In genomic region chr14:39473771-39474211, GRCm38 (mm10) we compare ENCODE assay signal across 9 mouse cellular contexts. TPM values are rescaled to one million over a fixed set of nuclear protein-coding genes. Genes with fewer than 3 reads are reported as not detected.
DNase-seq lines count a peak whose midpoint lies in the region; ATAC-seq and TF ChIP-seq lines count a peak whose summit lies in the region.
"Had no signal": no experiment of that assay in that cellular context is flagged by ENCODE, and none has a peak within 500 bp of the region (broad histone marks: within the 10 kb centered on the region; RNA-seq: fewer than 3 reads in every experiment).

No protein-coding gene starts in this region.

- intact Hi-C loops in heart, postnatal 25 days (cut with DNase I) = no loop called here
- intact Hi-C loops in gastrocnemius, adult 2 months (cut with DNase I) = no loop called here

- ATAC-seq in heart, embryonic 14.5 days (ENCODE audit: insufficient number of reproducible peaks, insufficient read depth, low FRiP score, low read depth) = no peak

- 3% methylated on average over 27 of the region's 27 CpGs for WGBS in heart, embryonic 14.5 days
- 2% methylated on average over 27 of the region's 27 CpGs for WGBS in hindbrain, embryonic 10.5 days
- WGBS in limb, embryonic 10.5 days = 1% methylated on average over 27 of the region's 27 CpGs

- H3K27me3 ChIP-seq in heart, embryonic 14.5 days (ENCODE audit: control insufficient read depth, insufficient read depth, low read length) = peaks cover 74% of the 10 kb centered on the region
- peaks cover 64% of the 10 kb centered on the region for H3K27me3 ChIP-seq in hindbrain, embryonic 10.5 days (ENCODE audit: insufficient read depth, poor library complexity, severe bottlenecking)
- H3K27me3 ChIP-seq in limb, embryonic 10.5 days (ENCODE audit: low read depth, poor library complexity, severe bottlenecking) = peaks cover 78% of the 10 kb centered on the region
- H3K27me3 ChIP-seq: CH12.LX had no signal

- H3K36me3 ChIP-seq in heart, embryonic 14.5 days (ENCODE audit: control insufficient read depth, insufficient read depth, low read length) = no peaks in the 10 kb centered on the region
- no peaks in the 10 kb centered on the region for H3K36me3 ChIP-seq in hindbrain, embryonic 10.5 days
- H3K36me3 ChIP-seq in limb, embryonic 10.5 days = no peaks in the 10 kb centered on the region

- H3K4me3 ChIP-seq in heart, embryonic 14.5 days (ENCODE audit: control insufficient read depth in 1 of 2, insufficient read depth in 1 of 2, low read depth in 1 of 2, low read length in 2 of 2) = peak overlapping the region; percentile 23 to 46; a peak in 3 of 4 replicates
- H3K4me3 ChIP-seq in hindbrain, embryonic 10.5 days = peak overlapping the region; percentile 66
- H3K4me3 ChIP-seq in limb, embryonic 10.5 days = peak overlapping the region; percentile 54
- no peak overlapping the region for H3K4me3 ChIP-seq in gastrocnemius, adult 2 months

- H3K9ac ChIP-seq in heart, embryonic 14.5 days (ENCODE audit: low read length) = no peak overlapping the region

- peaks cover 0 to 7% of the 10 kb centered on the region in 2 experiments; a peak in 1 of 4 replicates for H3K4me1 ChIP-seq in heart, embryonic 14.5 days (ENCODE audit: control insufficient read depth in 2 of 2, insufficient read depth in 2 of 2, low read length in 2 of 2)
- H3K4me1 ChIP-seq in hindbrain, embryonic 10.5 days (replicated peaks) = peaks cover 24% of the 10 kb centered on the region
- H3K4me1 ChIP-seq in limb, embryonic 10.5 days = peaks cover 19% of the 10 kb centered on the region

- peak overlapping the region; percentile 81 for H3K4me2 ChIP-seq in heart, embryonic 14.5 days (ENCODE audit: low read length)

- H3K27ac ChIP-seq in heart, embryonic 14.5 days (replicated peaks in 1 of 2; ENCODE audit: control insufficient read depth in 1 of 2, insufficient read depth in 1 of 2, low read depth in 2 of 2, low read length in 2 of 2) = no peak overlapping the region
- H3K27ac ChIP-seq in hindbrain, embryonic 10.5 days = 0 out of 2 replicates have a peak overlapping the region, but pooled peaks have one; percentile 74
- no peak overlapping the region for H3K27ac ChIP-seq in limb, embryonic 10.5 days
- H3K27ac ChIP-seq in gastrocnemius, adult 2 months = no peak overlapping the region

- TF ChIP-seq CTCF in gastrocnemius, adult 2 months (IDR thresholded peaks at IDR 0.05) = no peak

- H3K9me3 ChIP-seq in heart, embryonic 14.5 days (ENCODE audit: control insufficient read depth, low read length) = no peaks in the 10 kb centered on the region
- H3K9me3 ChIP-seq in hindbrain, embryonic 10.5 days = no peaks in the 10 kb centered on the region
- no peaks in the 10 kb centered on the region for H3K9me3 ChIP-seq in limb, embryonic 10.5 days (replicated peaks)

- DNase-seq in heart, postnatal 25 days (ENCODE audit: low spot score) = no peak
- peak; percentile 72 to 73 for DNase-seq in cerebellum, postnatal 10 days
- DNase-seq in hindbrain, embryonic 10.5 days (ENCODE audit: low spot score) = no peak
- DNase-seq in limb, embryonic 10.5 days (ENCODE audit: low spot score) = peak; percentile 30
- peak; percentile 45 for DNase-seq in right cerebral cortex, postnatal 14 days
- no peak for DNase-seq in gastrocnemius, adult 2 months
- no peak for DNase-seq in thymus, postnatal 36 days

RNA-seq across cellular contexts. Expression of gene Nrg3, which starts 0.9 kb away (rescaled TPM):
- not detected in 2 replicates for polyA plus RNA-seq in heart, embryonic 14.5 days (2014; fragmentation: Nextera tagmentation; extraction: Ambion mirVana)
- total RNA-seq in heart, postnatal 25 days (2021) = not detected
- 0.71 and 1.5 TPM in 2 replicates for polyA plus RNA-seq in hindbrain, embryonic 10.5 days (2016; fragmentation: Nextera tagmentation; extraction: Ambion mirVana)
- polyA plus RNA-seq in limb, embryonic 10.5 days (2016; fragmentation: Nextera tagmentation; extraction: Ambion mirVana) = not detected in 2 replicates
- total RNA-seq in gastrocnemius, adult 2 months (2021) = not detected
- total RNA-seq: CH12.LX had no signal

Comparison
In these comparisons a context has a peak if more than half of its experiments do, and no peak if none do; other contexts are left out.
1. DNase-seq: peak in cerebellum, postnatal 10 days (2 of 2), limb, embryonic 10.5 days (single experiment) and right cerebral cortex, postnatal 14 days (single experiment); none in heart, postnatal 25 days (single experiment), hindbrain, embryonic 10.5 days (single experiment), gastrocnemius, adult 2 months (single experiment) and thymus, postnatal 36 days (0 of 2).